Mouse (Mus musculus) heart, postnatal 0 days (tissue): Measurements from ENCODE around the gene Hivep3.

Experiments used
- CTCF ChIP-seq: IDR thresholded peaks from 2 replicates; pipeline ENCODE4 v1.5.1; 2016; ENCODE audit warnings: antibody characterized with exemption, control low read depth, low read depth
- EP300 ChIP-seq: IDR thresholded peaks from 2 replicates; pipeline ENCODE4 v1.6.1; 2016; ENCODE audit warnings: antibody characterized with exemption, low read depth

DNA sequence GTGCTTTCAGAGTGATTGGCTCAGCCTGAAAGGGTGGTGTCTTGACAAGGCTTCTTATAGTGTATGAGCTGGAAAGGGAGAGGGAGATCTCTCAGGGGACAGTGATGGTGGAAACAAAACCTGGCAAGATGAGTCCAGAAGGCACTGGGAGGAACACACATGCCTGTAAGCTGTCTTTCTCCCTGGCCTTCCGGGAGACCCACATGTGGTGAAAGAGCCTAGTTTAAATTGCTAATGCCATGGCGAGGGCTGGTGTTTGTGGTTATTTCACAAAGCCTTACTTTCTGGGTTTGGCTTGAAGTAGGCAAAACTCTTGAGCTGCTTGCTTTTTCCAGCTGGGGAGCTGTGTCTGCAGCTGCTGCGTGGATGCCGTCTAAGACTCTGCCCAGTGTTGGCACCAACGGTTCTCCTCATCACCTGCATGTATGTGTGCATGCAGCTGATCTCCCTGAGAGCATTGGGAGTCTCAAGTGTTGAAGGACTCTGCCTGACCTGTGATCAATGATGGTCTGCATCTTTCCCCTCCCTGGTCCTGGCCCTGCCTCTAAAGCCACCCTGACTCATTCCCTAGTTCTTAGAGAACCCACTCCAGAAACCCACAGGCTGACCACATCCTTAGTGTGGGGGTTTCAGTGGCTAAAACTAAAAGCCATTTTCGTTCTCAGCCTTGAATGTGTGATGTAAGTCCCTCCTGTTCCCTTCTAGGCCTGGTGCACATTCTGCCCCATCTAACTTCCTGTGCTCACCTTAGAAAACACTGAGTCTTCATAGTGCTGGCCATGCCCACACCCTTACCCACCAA is 163.7 kb downstream of the Hivep3 start:
- TF ChIP-seq CTCF (no peak), EP300 (no peak)
